Comparison of ENCODE assay signal across 14 mouse cellular contexts in the genomic region with DNA sequence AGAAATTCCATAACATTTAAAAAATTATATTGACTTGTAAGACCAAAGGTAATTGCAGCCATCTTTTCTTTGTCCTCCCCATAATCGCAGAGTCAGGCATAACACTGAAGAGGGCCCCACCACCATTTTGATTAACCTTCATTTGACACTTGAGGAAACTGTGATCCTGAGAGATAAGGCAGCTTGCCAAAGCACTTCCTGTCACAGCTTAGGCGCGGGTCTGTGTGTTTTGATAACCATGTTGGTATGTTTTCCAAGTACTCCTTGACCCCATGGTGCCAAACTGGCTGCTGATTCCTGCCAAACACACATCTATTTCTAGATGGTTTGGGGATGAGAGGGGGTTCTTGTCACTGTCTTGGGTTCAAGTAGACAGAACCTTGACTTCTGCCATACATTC. TPM values are rescaled to one million over a fixed set of nuclear protein-coding genes. Genes with fewer than 3 reads are reported as not detected.
DNase-seq lines count a peak whose midpoint lies in the region; ATAC-seq and TF ChIP-seq lines count a peak whose summit lies in the region.
"Had no signal": no experiment of that assay in that cellular context is flagged by ENCODE, and none has a peak within 500 bp of the region (broad histone marks: within the 10 kb centered on the region; RNA-seq: fewer than 3 reads in every experiment).

No protein-coding gene starts in this region.

- H3K36me3 ChIP-seq in liver, postnatal 0 days (replicated peaks; ENCODE audit: insufficient read depth, low read length): no peaks in the 10 kb centered on the region

- no peak overlapping the region for H3K27ac ChIP-seq in liver, postnatal 0 days (ENCODE audit: low read depth)
- H3K27ac ChIP-seq: kidney, postnatal 0 days had no signal

- H3K9ac ChIP-seq in liver, postnatal 0 days (replicated peaks): no peak overlapping the region

- H3K4me3 ChIP-seq in liver, postnatal 0 days (ENCODE audit: low read depth, low read length): no peak overlapping the region

- no peaks in the 10 kb centered on the region for H3K9me3 ChIP-seq in liver, postnatal 0 days (ENCODE audit: low read length)

- no peaks in the 10 kb centered on the region for H3K4me1 ChIP-seq in liver, postnatal 0 days (ENCODE audit: insufficient read depth)

- TF ChIP-seq CTCF in liver, postnatal 0 days (IDR thresholded peaks at IDR 0.05; ENCODE audit: low read depth): no peak

- no peak for TF ChIP-seq EP300 in liver, postnatal 0 days (IDR thresholded peaks at IDR 0.05; ENCODE audit: low read depth)

- H3K4me2 ChIP-seq in liver, postnatal 0 days (ENCODE audit: low read depth, low read length): no peak overlapping the region

- no peaks in the 10 kb centered on the region for H3K27me3 ChIP-seq in liver, postnatal 0 days (ENCODE audit: insufficient read depth, low read length)

- peak; percentile 94 for DNase-seq in heart, adult 11 months
- no peak for DNase-seq in heart, postnatal 4 days
- DNase-seq in liver: peak; percentile 21
- DNase-seq in liver, postnatal 0 days: no peak
- peak; percentile 3 for DNase-seq in induced T-regulatory cell, adult 2 months (ENCODE audit: low read depth)
- no peak for DNase-seq in left cerebral cortex, adult 18-20 months (ENCODE audit: low spot score in 2 of 2)
- DNase-seq in gastrocnemius, postnatal 4 days (ENCODE audit: low spot score in 2 of 2): no peak
- DNase-seq: gastrocnemius, postnatal 14 days; layer of hippocampus, postnatal 36 days; right cerebral cortex, postnatal 14 days; thymus, adult 2 months had no signal

- WGBS in liver, postnatal 0 days (ENCODE audit: insufficient replicate concordance): 25% methylated on average over 3 of the region's 3 CpGs

- ATAC-seq in liver, postnatal 0 days: no peak
- ATAC-seq in megakaryocyte progenitor cell, adult 5-6 weeks (replicated peaks; ENCODE audit: poor library complexity): peak; percentile 93

RNA-seq across cellular contexts. Expression of a gene that starts 11.7 kb away (rescaled TPM):
- total RNA-seq in heart, postnatal 4 days (2021): 10 to 100 TPM; 36.0 to 36.5 TPM
- polyA plus RNA-seq in liver, postnatal 0 days (2015; fragmentation: Nextera tagmentation; extraction: Ambion mirVana): 2.4 and 2.5 TPM in 2 replicates
- total RNA-seq in megakaryocyte progenitor cell, adult 5-6 weeks (2015): 3.7 and 5.5 TPM in 2 replicates
- 2.4 and 3.2 TPM in 2 replicates for total RNA-seq in megakaryocyte progenitor cell, adult 5-6 weeks (2017)
- 10 to 100 TPM; 70.5 to 76.8 TPM for total RNA-seq in left cerebral cortex, adult 18-20 months (2021)
- total RNA-seq in gastrocnemius, postnatal 4 days (2021): 10 to 100 TPM; 22.6 to 24.7 TPM
- total RNA-seq: neutrophil, adult 5-6 weeks had no signal

Comparison
In these comparisons a context has a peak if more than half of its experiments do, and no peak if none do; other contexts are left out.
1. DNase-seq: peak in heart, adult 11 months (single experiment), liver (single experiment) and induced T-regulatory cell, adult 2 months (single experiment); none in heart, postnatal 4 days (single experiment), liver, postnatal 0 days (single experiment), left cerebral cortex, adult 18-20 months (0 of 2) and gastrocnemius, postnatal 4 days (0 of 2).